Mouse (Mus musculus): ENCODE measurements around the gene Gm14147.
"Not testable (repeated sequence)": the region's sequence is repeated elsewhere in the genome, so short reads cannot be mapped to it uniquely, and the experiment has no call there.

The Gm14147 gene

GRCm38 (mm10) chr2:151097945-151098344 lies at the start of gene Gm14147:
TSS of gene Gm14147 (plus strand) at chr2:151098245.
- not testable (repeated sequence) for DNase-seq

- DNase-seq: no peak
Measured at GRCm38 (mm10) chr2:151056637-151057036, 41.4 kb upstream of the Gm14147 start.

GRCm38 (mm10) chr2:151092250-151092649 lies 5.8 kb upstream of the Gm14147 start, which contains the start of gene Gm14151:
TSS of gene Gm14151 (minus strand) at chr2:151092350.
- not testable (repeated sequence) for DNase-seq

Data from kidney, postnatal 14 days (tissue).